Mouse (Mus musculus) midbrain, embryonic 11.5 days (tissue): ENCODE measurements around the gene Zfp36l2. TPM values are rescaled to one million over a fixed set of nuclear protein-coding genes. Genes with fewer than 3 reads are reported as not detected.

Experiments
- ATAC-seq: fragments of 200-750 bp; cut with Nextera tagmentation; 2 replicates; pipeline ENCODE4 v1.8.0; 2017; ENCODE audit warnings: moderate TSS enrichment, moderate library complexity; ENCODE audit not compliant: low FRiP score
- DNase-seq: peaks from one replicate; pipeline ENCODE4 v3.0.0; 2015; ENCODE audit warnings: low spot score; ENCODE audit errors: missing footprints
- H3K27ac ChIP-seq: fragments of 300-500 bp; sonication (generic); 2 replicates; pipeline ENCODE4 v1.5.1; 2014; ENCODE audit warnings: low read depth, low read length
- H3K27me3 ChIP-seq: fragments of 300-500 bp; sonication (generic); 2 replicates; pipeline ENCODE4 v1.6.1; 2014; ENCODE audit warnings: mild to moderate bottlenecking, low read length, moderate library complexity, mixed read lengths; ENCODE audit not compliant: control insufficient read depth, insufficient read depth
- H3K36me3 ChIP-seq: fragments of 300-500 bp; sonication (generic); 2 replicates; pipeline ENCODE4 v1.6.1; 2014; ENCODE audit warnings: mild to moderate bottlenecking, low read length, moderate library complexity, mixed read lengths; ENCODE audit not compliant: control insufficient read depth, insufficient read depth
- H3K4me1 ChIP-seq: fragments of 300-500 bp; sonication (generic); 2 replicates; pipeline ENCODE4 v1.6.1; 2014; ENCODE audit warnings: low read length; ENCODE audit not compliant: control insufficient read depth, insufficient read depth
- H3K4me2 ChIP-seq: fragments of 300-500 bp; sonication (generic); 2 replicates; pipeline ENCODE4 v1.6.1; 2014; ENCODE audit warnings: mild to moderate bottlenecking, moderate library complexity
- H3K4me3 ChIP-seq: fragments of 300-500 bp; sonication (generic); 2 replicates; pipeline ENCODE4 v1.5.1; 2014; ENCODE audit warnings: low read depth, low read length
- H3K9ac ChIP-seq: fragments of 300-500 bp; sonication (generic); 2 replicates; pipeline ENCODE4 v1.6.1; 2014; ENCODE audit warnings: low read length
- H3K9me3 ChIP-seq: fragments of 300-500 bp; sonication (generic); 2 replicates; pipeline ENCODE4 v1.6.1; 2016; ENCODE audit warnings: low read length; ENCODE audit not compliant: control insufficient read depth
- WGBS: fragments of 180-500 bp; shearing (Covaris S2); extraction: QIAGEN DNeasy Blood & Tissue Kit; methylation state at CpG from one replicate; pipeline ENCODE4 v1.1.7; 2014; 5-methylcytosine and 5-hydroxymethylcytosine counted together
- polyA plus RNA-seq: library from polyadenylated mRNA; unstranded; fragments of >200 nt; fragmentation: Nextera tagmentation; extraction: Ambion mirVana; gene quantifications from 2 replicates; pipeline ENCODE4 v1.2.1, GENCODE M21; 2014

Zfp36l2 gene
- polyA plus RNA-seq, 1 experiment from 2014 or later = 14.6 TPM

DNA sequence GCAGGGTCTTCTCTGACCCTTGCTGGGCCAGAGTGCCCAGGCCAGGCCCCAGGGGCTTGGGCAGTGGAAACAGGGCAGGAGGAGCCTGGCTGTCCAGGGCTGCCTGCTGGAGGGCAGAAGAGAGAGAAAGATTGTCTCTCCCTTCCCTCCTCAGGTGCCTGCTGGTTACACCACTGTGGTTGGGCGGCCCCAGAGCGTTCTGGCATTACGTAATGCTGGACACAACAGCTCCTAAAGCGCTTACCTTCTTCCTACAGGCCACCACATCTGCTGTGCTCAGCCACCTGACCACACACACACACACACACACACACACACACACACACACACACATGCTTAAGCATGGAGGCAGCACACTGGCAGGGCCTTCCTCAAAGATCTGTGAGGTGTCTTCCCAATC is 20.4 kb downstream of the Zfp36l2 start:
- H3K36me3 ChIP-seq = no peaks in the 10 kb centered on the region
- 89% methylated on average over 4 of the region's 4 CpGs for WGBS
- H3K4me3 ChIP-seq = no peak overlapping the region
- H3K27ac ChIP-seq = no peak overlapping the region
- no peak overlapping the region for H3K9ac ChIP-seq
- H3K9me3 ChIP-seq = no peaks in the 10 kb centered on the region
- ATAC-seq = no peak
- no peak overlapping the region for H3K4me2 ChIP-seq
- H3K27me3 ChIP-seq = no peaks in the 10 kb centered on the region; the same call in 1 of the 2 replicates
- H3K4me1 ChIP-seq = no peaks in the 10 kb centered on the region
- DNase-seq = peak; percentile 2

DNA sequence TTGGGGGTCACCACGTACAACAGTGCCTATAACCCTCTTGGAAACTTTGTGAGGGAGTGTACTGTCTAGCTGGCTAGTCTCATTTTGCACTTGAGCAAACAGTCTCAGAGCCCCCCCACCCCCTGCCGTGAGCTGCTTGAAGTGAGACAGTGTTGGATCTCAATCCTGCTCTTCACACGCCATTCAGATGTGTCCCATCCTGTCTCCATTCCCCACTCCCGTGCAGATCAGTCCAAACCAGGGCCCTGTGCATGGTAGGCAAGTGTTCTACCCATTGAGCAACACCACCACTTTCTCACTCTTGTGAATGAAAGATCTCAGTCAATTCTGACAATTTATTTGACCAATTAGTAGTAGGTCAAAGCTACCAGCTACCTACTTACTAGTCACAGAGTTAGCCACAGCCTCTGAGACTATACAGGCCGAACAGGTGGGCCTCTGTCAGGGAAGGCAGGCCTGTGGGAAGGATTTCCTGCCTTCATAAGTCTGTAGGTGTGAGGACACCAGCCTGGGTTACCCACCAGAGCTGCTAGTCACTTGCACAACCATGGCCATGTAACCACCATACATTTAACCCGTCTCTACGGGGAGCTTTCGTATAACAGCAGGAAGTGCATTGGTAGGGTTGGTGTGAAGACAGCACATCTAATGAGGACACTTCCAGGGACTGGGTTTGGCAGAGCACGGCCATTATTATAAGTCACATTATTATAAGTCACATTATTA is 21.4 kb downstream of the Zfp36l2 start:
- Histone ChIP-seq H3K9ac (no peak overlapping the region), H3K27ac (no peak overlapping the region), H3K4me1 (no peaks in the 10 kb centered on the region), H3K9me3 (no peaks in the 10 kb centered on the region), H3K4me2 (no peak overlapping the region), H3K27me3 (no peaks in the 10 kb centered on the region; the same call in 1 of the 2 replicates), H3K36me3 (no peaks in the 10 kb centered on the region), H3K4me3 (no peak overlapping the region)
- ATAC-seq (no peak), DNase-seq (peak; percentile 70)
- WGBS = 88% methylated on average over 9 of the region's 9 CpGs

GRCm38 (mm10) chr17:84165735-84166134 is 22.0 kb downstream of the Zfp36l2 start:
- no peak overlapping the region for H3K4me2 ChIP-seq
- no peaks in the 10 kb centered on the region for H3K4me1 ChIP-seq
- H3K27me3 ChIP-seq = no peaks in the 10 kb centered on the region; the same call in 1 of the 2 replicates
- no peak overlapping the region for H3K4me3 ChIP-seq
- no peaks in the 10 kb centered on the region for H3K9me3 ChIP-seq
- no peak for ATAC-seq
- H3K9ac ChIP-seq = no peak overlapping the region
- 87% methylated on average over 3 of the region's 3 CpGs for WGBS
- no peak for DNase-seq
- no peak overlapping the region for H3K27ac ChIP-seq
- H3K36me3 ChIP-seq = no peaks in the 10 kb centered on the region

- no peaks in the 10 kb centered on the region for H3K4me1 ChIP-seq
- no peaks in the 10 kb centered on the region for H3K9me3 ChIP-seq
- 86% methylated on average over 8 of the region's 8 CpGs for whole genome bisulfite sequencing
- no peak overlapping the region for H3K27ac ChIP-seq
- H3K4me3 ChIP-seq = no peak overlapping the region
- H3K36me3 ChIP-seq = no peaks in the 10 kb centered on the region
- H3K27me3 ChIP-seq = no peaks in the 10 kb centered on the region; the same call in 1 of the 2 replicates
- no peak overlapping the region for H3K9ac ChIP-seq
- DNase-seq (no peak), ATAC-seq (no peak)
- no peak overlapping the region for H3K4me2 ChIP-seq
Measured at GRCm38 (mm10) chr17:84164146-84164545, 23.6 kb downstream of the Zfp36l2 start.

DNA sequence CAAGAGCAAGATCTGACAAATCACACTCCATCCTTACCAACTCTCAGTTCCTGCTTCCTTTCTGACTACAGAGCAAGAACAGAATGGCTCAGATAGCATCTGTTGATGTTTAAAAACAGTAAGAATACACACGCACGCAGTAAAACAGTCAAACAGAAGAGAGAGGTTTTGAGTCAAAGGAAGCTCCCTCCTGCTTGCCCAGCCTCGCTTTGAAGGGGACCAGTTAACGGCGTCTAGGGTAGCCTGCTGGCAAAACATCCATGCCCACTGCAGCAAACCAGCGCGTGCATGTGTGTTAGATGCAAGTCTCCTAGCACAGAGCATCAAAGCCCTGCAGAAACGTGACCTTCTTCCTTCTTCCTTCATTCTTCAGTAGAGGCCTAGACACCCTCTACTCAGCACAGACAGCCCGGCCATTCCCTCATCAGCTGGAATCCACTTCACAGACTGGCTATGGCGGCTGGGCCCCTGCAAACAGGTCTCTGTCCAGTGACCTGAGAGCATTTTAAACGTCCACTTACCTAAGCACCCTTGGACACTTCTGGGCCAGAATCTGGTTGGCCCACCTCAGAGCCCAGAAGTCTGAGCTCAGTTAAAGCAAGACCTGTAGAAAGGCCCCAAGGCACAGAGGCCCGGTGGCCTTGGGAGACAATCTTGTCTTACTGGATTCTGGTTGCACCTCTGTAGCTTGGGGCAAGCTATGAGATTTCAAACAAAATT is 24.5 kb downstream of the Zfp36l2 start:
- H3K4me2 ChIP-seq = no peak overlapping the region
- WGBS = 84% methylated on average over 12 of the region's 12 CpGs
- no peak overlapping the region for H3K4me3 ChIP-seq
- H3K9me3 ChIP-seq = no peaks in the 10 kb centered on the region
- ATAC-seq = no peak
- no peaks in the 10 kb centered on the region for H3K4me1 ChIP-seq
- no peak overlapping the region for H3K9ac ChIP-seq
- no peaks in the 10 kb centered on the region; the same call in 1 of the 2 replicates for H3K27me3 ChIP-seq
- H3K27ac ChIP-seq = no peak overlapping the region
- DNase-seq = peak; percentile 53
- no peaks in the 10 kb centered on the region for H3K36me3 ChIP-seq

DNA sequence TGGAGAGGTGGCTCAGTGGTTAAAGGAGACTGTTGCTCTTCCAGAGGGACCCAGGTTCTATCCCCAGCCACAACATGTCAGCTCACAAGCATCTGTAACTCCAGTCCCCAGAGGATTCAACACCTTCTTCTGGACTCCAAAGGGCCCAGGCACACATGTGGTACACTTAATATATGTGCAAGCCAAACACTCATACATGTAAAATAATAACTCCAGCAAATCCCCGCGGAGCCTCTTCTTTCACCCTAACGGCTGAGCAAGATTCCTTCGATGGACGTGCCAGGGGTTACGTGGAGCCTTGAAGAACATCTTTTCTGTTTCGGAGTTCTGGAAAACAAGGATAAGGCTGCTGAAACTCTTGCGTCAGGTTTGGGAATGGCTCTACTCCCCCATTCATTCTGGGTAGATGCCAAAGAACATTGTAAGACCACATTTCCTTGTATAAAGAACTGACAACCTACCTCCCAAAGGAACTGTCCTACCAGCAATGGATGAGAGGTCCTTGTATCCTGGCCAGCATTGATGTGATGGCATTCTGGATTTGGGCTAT is 25.5 kb downstream of the Zfp36l2 start:
- 94% methylated on average over 8 of the region's 8 CpGs for WGBS
- Histone ChIP-seq H3K9ac (no peak overlapping the region), H3K27ac (no peak overlapping the region), H3K9me3 (no peaks in the 10 kb centered on the region), H3K4me2 (no peak overlapping the region), H3K27me3 (no peaks in the 10 kb centered on the region; the same call in 1 of the 2 replicates), H3K4me1 (no peaks in the 10 kb centered on the region), H3K4me3 (no peak overlapping the region), H3K36me3 (no peaks in the 10 kb centered on the region)
- DNase-seq (no peak), ATAC-seq (no peak)

DNA sequence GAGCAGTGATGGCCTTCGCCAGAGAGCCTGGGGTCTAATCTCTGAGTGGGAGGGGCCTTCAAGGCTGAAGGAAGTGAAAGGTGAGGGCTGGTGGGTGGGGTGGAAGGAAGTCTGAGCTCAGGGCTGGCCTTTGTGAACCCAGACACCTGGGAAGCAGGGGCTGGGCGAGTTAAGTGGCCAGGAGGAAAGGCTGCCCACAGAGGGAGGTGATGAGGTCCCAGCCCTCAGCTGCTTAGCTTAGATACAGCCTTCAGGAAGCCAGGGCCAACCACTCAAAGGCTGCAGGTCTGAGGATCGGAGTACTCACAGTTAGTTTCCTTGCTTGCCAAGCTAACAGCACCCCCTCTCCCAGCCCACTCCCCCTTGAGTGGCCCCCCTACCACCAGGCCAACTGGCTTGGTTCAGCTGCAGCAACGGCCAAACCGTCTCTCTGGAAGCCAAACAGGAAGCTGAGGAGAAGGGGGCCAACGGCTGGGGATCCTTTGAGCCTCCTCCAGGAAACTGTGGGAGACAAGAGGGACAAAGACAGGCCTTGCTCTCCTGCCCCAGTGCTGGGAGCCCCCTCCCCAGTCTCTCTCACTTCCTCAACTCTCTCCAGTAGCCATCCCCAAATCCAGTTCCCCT is 26.4 kb downstream of the Zfp36l2 start:
- WGBS = 57% methylated on average over 6 of the region's 6 CpGs
- Histone ChIP-seq H3K27ac (no peak overlapping the region), H3K4me1 (no peaks in the 10 kb centered on the region), H3K4me3 (no peak overlapping the region), H3K27me3 (no peaks in the 10 kb centered on the region; the same call in 1 of the 2 replicates), H3K4me2 (no peak overlapping the region), H3K9ac (no peak overlapping the region), H3K9me3 (no peaks in the 10 kb centered on the region), H3K36me3 (no peaks in the 10 kb centered on the region)
- no peak for DNase-seq
- no peak for ATAC-seq

DNA sequence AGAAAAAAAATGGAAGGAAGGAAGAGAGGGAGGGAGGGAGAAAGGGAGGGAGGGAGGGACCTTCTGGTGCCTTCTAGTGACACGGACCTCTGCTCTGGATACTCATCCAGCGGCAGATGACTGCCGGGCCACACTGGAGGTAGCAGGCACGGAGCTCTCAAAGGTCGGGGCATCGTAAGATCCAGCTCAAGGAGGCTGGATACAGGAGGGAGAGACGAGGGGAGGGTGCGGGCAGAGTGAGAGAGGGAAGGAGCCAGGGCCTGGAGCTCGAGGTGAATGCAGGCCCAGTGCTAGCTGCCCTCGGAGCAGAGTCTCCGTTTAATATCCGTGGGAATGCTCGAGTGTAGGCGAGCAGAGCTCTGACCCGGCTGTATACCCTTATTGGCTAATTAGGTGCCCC is 28.9 kb downstream of the Zfp36l2 start:
- no peak overlapping the region for H3K9ac ChIP-seq
- WGBS = 66% methylated on average over 15 of the region's 15 CpGs
- no peaks in the 10 kb centered on the region for H3K27me3 ChIP-seq
- no peaks in the 10 kb centered on the region for H3K36me3 ChIP-seq
- DNase-seq (peak; percentile 82), ATAC-seq (no peak)
- no peak overlapping the region for H3K4me2 ChIP-seq
- H3K9me3 ChIP-seq = no peaks in the 10 kb centered on the region
- no peaks in the 10 kb centered on the region for H3K4me1 ChIP-seq
- no peak overlapping the region for H3K4me3 ChIP-seq
- no peak overlapping the region for H3K27ac ChIP-seq

DNA sequence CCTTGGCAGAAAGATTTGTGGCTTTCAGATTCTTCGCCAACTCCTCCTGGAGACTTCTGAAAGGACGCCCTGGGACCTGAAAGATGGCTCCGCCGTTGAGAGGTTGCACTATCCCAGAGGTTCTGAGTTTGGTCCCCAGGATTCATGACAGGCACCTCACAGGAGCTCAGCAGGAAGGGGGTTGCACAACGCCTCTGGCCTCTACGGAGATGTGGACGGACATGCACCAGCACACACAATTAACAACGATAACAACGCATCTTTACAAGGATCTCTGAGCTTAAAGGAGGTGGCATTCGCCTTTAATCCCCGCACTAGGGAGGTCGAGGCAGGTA is 29.3 kb downstream of the Zfp36l2 start:
- WGBS = 87% methylated on average over 12 of the region's 12 CpGs
- no peak for ATAC-seq
- Histone ChIP-seq H3K4me1 (no peaks in the 10 kb centered on the region), H3K27me3 (no peaks in the 10 kb centered on the region), H3K4me3 (no peak overlapping the region), H3K9ac (no peak overlapping the region), H3K9me3 (no peaks in the 10 kb centered on the region), H3K36me3 (no peaks in the 10 kb centered on the region), H3K27ac (no peak overlapping the region), H3K4me2 (no peak overlapping the region)
- DNase-seq = no peak
